Mouse (Mus musculus): ENCODE data around the gene Themis. TPM values are rescaled to one million over a fixed set of nuclear protein-coding genes. Genes with fewer than 3 reads are reported as not detected.

The Themis gene
- polyA plus RNA-seq, 1 experiment from 2014 or later, result not detected

DNA sequence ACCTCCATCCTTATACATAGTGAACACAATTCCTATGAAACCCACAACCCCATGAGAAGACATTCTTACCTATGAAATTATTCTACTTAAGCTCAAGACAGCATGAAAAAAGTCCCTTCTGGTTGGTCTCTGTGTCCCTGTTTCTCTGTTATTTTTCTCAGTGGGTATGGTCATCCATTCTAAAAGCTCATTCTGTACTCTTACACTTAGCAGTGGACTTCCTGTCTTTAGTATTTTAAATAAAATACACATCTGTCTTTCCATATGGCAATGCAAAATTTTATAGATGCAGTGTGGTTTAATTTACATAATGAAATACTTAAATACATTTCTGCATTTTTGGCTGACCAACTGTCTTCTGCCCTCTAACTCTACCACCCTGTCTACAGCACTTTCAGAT, 30.0 kb downstream of the Themis start:
- Histone ChIP-seq H3K27ac (replicated peaks) (no peak overlapping the region), H3K4me1 (no peaks in the 10 kb centered on the region), H3K4me3 (no peak overlapping the region), H3K27me3 (ENCODE audit: low read depth, poor library complexity, severe bottlenecking) (no peaks in the 10 kb centered on the region), H3K9me3 (replicated peaks) (no peaks in the 10 kb centered on the region), H3K36me3 (no peaks in the 10 kb centered on the region)
- no peak for DNase-seq (ENCODE audit: low spot score)

DNA sequence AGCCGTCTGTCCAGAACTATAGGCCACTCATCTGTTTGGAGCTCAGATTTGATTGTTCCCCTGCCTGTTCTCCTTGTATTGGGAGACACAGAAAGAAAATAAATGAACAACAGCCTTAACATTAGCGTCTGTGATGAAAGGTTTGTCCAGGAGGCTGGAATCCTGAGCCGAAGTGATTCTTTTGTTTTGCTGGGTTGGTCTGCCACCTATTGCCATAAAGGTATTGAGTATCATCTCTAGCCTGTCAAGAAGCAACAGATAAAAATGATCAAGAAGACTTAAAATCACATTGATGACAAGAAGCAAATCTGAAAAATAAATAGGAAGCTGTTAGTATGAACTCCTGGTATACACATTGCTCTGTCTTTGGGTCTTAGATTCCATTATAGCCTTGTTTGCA, 53.7 kb downstream of the Themis start:
- DNase-seq (ENCODE audit: low spot score), result no peak

DNA sequence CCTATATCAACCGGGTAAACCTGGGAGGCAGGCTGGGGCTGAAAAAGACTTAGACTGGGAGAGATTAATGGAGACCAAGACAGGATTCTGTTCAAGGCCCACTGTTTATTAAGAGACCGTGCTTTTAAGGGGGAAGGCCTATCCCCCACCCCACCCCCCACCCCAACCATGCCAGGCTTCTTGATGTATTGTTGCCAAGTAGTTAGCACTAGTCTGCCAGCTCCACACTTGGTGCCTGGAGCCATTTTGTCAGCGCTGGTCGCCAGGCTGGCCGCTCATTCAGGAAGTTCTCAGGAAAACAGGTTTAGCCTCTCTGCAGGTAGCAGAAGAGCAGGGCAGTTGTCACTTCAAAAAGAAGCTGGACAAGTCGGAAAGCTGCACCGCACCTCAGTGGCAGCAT, 55.1 kb downstream of the Themis start:
- Histone ChIP-seq H3K27ac (replicated peaks) (no peak overlapping the region), H3K27me3 (ENCODE audit: low read depth, poor library complexity, severe bottlenecking) (no peaks in the 10 kb centered on the region), H3K9me3 (replicated peaks) (no peaks in the 10 kb centered on the region), H3K4me1 (no peaks in the 10 kb centered on the region), H3K4me3 (no peak overlapping the region), H3K36me3 (no peaks in the 10 kb centered on the region)
- no peak for DNase-seq (ENCODE audit: low spot score)
- WGBS, result 90% methylated on average over 7 of the region's 7 CpGs

More for the DNA sequence above, 53.7 kb downstream of the Themis start:
- Histone ChIP-seq H3K4me1 (no peaks in the 10 kb centered on the region), H3K9me3 (replicated peaks) (no peaks in the 10 kb centered on the region), H3K27ac (replicated peaks) (no peak overlapping the region), H3K4me3 (no peak overlapping the region), H3K27me3 (ENCODE audit: low read depth, poor library complexity, severe bottlenecking) (no peaks in the 10 kb centered on the region), H3K36me3 (no peaks in the 10 kb centered on the region)
- 87% methylated on average over 3 of the region's 3 CpGs for WGBS

GRCm38 (mm10) chr10:28730122-28730521, 62.0 kb downstream of the Themis start:
- H3K9me3 ChIP-seq (replicated peaks), result no peaks in the 10 kb centered on the region
- H3K27me3 ChIP-seq (ENCODE audit: low read depth, poor library complexity, severe bottlenecking), result no peaks in the 10 kb centered on the region
- no peak overlapping the region for H3K27ac ChIP-seq (replicated peaks)
- no peaks in the 10 kb centered on the region for H3K36me3 ChIP-seq
- DNase-seq (ENCODE audit: low spot score), result no peak
- no peak overlapping the region for H3K4me3 ChIP-seq
- 7% methylated on average over 2 of the region's 2 CpGs for WGBS
- H3K4me1 ChIP-seq, result no peaks in the 10 kb centered on the region

- Histone ChIP-seq H3K4me3 (no peak overlapping the region), H3K36me3 (no peaks in the 10 kb centered on the region), H3K4me1 (no peaks in the 10 kb centered on the region), H3K27me3 (ENCODE audit: low read depth, poor library complexity, severe bottlenecking) (no peaks in the 10 kb centered on the region), H3K9me3 (replicated peaks) (no peaks in the 10 kb centered on the region; the same call in 1 of the 2 replicates), H3K27ac (replicated peaks) (no peak overlapping the region)
- DNase-seq (ENCODE audit: low spot score), result no peak
- 91% methylated on average over 1 of the region's 1 CpGs for WGBS
These were observed 69.8 kb downstream of the Themis start for GRCm38 (mm10) chr10:28737953-28738352.

- Histone ChIP-seq H3K27me3 (ENCODE audit: low read depth, poor library complexity, severe bottlenecking) (no peaks in the 10 kb centered on the region), H3K4me1 (no peaks in the 10 kb centered on the region), H3K4me3 (no peak overlapping the region), H3K36me3 (no peaks in the 10 kb centered on the region), H3K9me3 (replicated peaks) (no peaks in the 10 kb centered on the region), H3K27ac (replicated peaks) (no peak overlapping the region)
- DNase-seq (ENCODE audit: low spot score), result no peak
These were observed 78.3 kb downstream of the Themis start for GRCm38 (mm10) chr10:28746426-28746825.

- H3K36me3 ChIP-seq, result no peaks in the 10 kb centered on the region
- 76% methylated on average over 2 of the region's 2 CpGs for WGBS
- DNase-seq (ENCODE audit: low spot score), result no peak
- no peaks in the 10 kb centered on the region for H3K27me3 ChIP-seq (ENCODE audit: low read depth, poor library complexity, severe bottlenecking)
- H3K4me3 ChIP-seq, result no peak overlapping the region
- no peaks in the 10 kb centered on the region for H3K4me1 ChIP-seq
- no peaks in the 10 kb centered on the region for H3K9me3 ChIP-seq (replicated peaks)
- no peak overlapping the region for H3K27ac ChIP-seq (replicated peaks)
These were observed 85.2 kb downstream of the Themis start for GRCm38 (mm10) chr10:28753321-28753720.

DNA sequence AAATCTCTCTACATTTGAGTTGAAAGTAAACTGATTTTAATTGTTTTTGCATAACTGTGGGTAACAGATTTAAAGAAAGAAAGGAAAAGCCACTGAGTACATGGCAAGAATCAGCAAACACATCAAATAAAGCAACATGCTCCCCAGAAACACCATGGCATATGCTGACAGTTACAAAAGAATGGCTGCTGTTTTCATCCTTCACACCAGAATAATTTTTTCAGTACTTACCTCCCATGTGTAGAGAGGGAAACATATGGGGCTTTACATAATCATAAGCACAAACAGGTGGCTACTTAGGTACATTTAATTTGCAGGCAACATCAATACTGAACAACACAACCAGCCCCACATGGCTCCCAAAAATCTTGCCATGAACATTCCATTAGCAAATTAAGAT, 86.8 kb downstream of the Themis start:
- H3K4me1 ChIP-seq, result no peaks in the 10 kb centered on the region
- H3K27me3 ChIP-seq (ENCODE audit: low read depth, poor library complexity, severe bottlenecking), result no peaks in the 10 kb centered on the region
- no peaks in the 10 kb centered on the region for H3K9me3 ChIP-seq (replicated peaks)
- no peak overlapping the region for H3K27ac ChIP-seq (replicated peaks)
- H3K4me3 ChIP-seq, result no peak overlapping the region
- no peaks in the 10 kb centered on the region for H3K36me3 ChIP-seq
- no peak for DNase-seq (ENCODE audit: low spot score)

GRCm38 (mm10) chr10:28776777-28777402, 108.7 kb downstream of the Themis start:
- 80% methylated on average over 5 of the region's 5 CpGs for WGBS
- Histone ChIP-seq H3K27me3 (ENCODE audit: low read depth, poor library complexity, severe bottlenecking) (no peaks in the 10 kb centered on the region), H3K4me1 (no peaks in the 10 kb centered on the region)

DNA sequence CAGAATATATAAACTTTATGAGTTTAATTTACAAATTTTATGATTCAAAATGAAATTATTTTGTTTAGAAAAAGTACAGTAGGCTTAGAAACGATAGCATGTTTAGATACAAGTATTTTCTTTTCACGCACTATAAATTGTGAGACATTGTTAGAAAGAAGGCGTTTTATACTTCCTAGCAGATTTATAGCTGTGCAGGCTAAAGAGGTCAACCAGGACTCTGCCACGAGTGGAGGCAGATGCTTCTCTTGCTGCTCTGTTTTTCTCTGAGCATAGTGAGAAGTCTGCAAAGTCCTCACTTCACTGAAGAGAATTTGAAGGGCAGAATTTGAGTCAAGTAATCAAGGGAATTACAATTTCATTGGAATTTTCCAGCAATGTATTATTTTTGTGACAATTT, 131.3 kb downstream of the Themis start:
- DNase-seq (ENCODE audit: low spot score), result no peak
- Histone ChIP-seq H3K9me3 (replicated peaks) (no peaks in the 10 kb centered on the region), H3K4me3 (no peak overlapping the region), H3K36me3 (no peaks in the 10 kb centered on the region), H3K4me1 (no peaks in the 10 kb centered on the region), H3K27ac (replicated peaks) (no peak overlapping the region), H3K27me3 (ENCODE audit: low read depth, poor library complexity, severe bottlenecking) (no peaks in the 10 kb centered on the region)
- WGBS, result 86% methylated on average over 4 of the region's 4 CpGs

More at GRCm38 (mm10) chr10:28776777-28777402, 108.7 kb downstream of the Themis start:
- Histone ChIP-seq H3K36me3 (no peaks in the 10 kb centered on the region), H3K9me3 (replicated peaks) (no peaks in the 10 kb centered on the region), H3K4me3 (no peak overlapping the region), H3K27ac (replicated peaks) (no peak overlapping the region)
- no peak for DNase-seq (ENCODE audit: low spot score)

DNA sequence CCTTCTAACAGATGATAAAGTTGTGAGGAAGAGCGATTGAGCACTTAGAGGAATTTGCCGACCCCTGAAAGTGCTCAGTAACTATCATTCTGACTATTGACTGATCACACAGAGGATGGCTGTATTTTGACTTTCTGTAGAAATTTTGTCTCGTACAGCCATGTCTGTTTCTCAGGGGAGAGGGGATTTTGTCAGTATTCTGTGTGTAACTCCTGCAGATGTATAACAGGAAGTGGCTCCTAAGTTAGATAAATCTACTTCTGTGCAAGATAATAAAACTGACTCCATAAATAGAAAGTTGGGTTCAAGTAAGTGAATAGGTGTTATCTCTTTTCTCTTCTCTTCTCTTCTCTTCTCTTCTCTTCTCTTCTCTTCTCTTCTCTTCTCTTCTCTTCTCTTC, 137.0 kb downstream of the Themis start:
- 86% methylated on average over 3 of the region's 3 CpGs for WGBS
- H3K9me3 ChIP-seq (replicated peaks), result no peaks in the 10 kb centered on the region
- DNase-seq (ENCODE audit: low spot score), result no peak

DNA sequence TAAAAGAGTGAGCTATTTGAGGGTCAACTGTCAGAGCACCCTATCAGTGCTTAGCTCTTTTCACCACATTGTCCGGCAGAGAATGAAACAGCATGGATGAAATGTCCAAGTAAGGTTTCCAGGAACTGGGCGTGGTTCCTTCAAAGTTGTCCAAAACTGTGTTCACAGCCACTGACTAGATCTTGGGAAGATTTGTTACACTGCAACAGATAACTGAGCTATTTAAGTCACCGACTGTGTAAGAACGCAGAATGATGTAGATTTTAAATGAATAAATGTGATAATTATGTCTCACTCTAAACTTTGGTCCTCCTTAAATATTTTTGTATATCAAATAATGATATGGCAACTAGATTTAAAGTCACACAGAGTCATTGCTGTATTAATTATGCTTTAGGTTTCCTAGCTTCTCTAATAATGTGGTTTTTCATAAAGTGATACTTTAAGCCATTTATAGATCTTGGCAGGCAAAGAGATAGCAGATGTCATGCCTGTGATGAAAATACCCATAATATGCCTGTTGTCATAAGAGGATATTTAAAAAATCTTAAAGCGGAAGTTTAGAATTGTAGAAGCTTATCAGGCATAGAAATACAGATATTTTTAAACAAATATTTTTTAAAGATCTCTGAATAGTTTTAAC, 143.9 kb downstream of the Themis start:
- Histone ChIP-seq H3K27me3 (ENCODE audit: low read depth, poor library complexity, severe bottlenecking) (no peaks in the 10 kb centered on the region), H3K27ac (replicated peaks) (no peak overlapping the region), H3K4me1 (no peaks in the 10 kb centered on the region), H3K9me3 (replicated peaks) (no peaks in the 10 kb centered on the region), H3K36me3 (no peaks in the 10 kb centered on the region), H3K4me3 (no peak overlapping the region)
- WGBS, result 90% methylated on average over 5 of the region's 5 CpGs
- no peak for DNase-seq (ENCODE audit: low spot score)

More for the DNA sequence above, 137.0 kb downstream of the Themis start:
- H3K27ac ChIP-seq (replicated peaks), result no peak overlapping the region
- H3K4me3 ChIP-seq, result no peak overlapping the region
- H3K36me3 ChIP-seq, result no peaks in the 10 kb centered on the region
- H3K27me3 ChIP-seq (ENCODE audit: low read depth, poor library complexity, severe bottlenecking), result no peaks in the 10 kb centered on the region
- no peaks in the 10 kb centered on the region for H3K4me1 ChIP-seq

DNA sequence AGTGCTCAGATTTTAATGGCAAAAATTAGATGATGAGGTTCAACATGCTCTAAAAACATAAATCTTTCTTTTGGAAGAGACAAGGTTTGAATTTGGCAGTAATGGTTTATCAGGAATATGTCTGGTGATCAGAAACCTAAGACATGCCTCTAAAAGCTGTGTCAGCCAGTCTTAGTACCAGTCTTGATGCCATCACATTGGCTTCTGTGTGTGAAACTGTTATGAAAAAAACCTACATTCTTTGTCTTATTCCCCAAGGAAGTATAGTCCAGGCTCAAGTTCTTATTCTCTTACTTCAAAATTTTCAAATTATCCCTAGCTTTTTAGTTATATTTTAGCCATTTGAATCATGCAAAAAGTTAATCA, 144.4 kb downstream of the Themis start:
- no peak overlapping the region for H3K27ac ChIP-seq (replicated peaks)
- DNase-seq (ENCODE audit: low spot score), result no peak
- H3K4me1 ChIP-seq, result no peaks in the 10 kb centered on the region
- H3K27me3 ChIP-seq (ENCODE audit: low read depth, poor library complexity, severe bottlenecking), result no peaks in the 10 kb centered on the region
- no peaks in the 10 kb centered on the region for H3K36me3 ChIP-seq
- no peak overlapping the region for H3K4me3 ChIP-seq
- no peaks in the 10 kb centered on the region for H3K9me3 ChIP-seq (replicated peaks)

DNA sequence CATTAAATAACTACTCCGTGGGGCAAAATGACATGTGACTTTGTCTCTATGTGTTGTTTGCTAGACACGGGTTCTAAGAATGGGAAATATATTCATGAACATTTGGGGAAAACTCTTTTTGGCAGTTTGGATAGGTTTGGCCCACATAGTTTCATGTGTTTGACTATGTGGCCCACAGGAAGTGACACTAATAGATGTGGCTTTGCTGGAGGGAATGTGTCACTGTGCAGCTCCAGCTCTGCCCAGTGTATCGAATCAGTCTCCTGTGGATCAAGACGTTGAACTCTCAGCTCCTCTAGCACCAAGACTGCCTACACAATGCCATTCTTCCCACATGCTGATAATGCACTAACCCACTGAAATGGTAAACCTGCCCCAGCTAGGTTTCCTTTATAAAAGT, 148.0 kb downstream of the Themis start:
- H3K4me3 ChIP-seq, result no peak overlapping the region
- no peaks in the 10 kb centered on the region; the same call in 1 of the 2 replicates for H3K9me3 ChIP-seq (replicated peaks)
- no peak overlapping the region for H3K27ac ChIP-seq (replicated peaks)
- no peaks in the 10 kb centered on the region for H3K36me3 ChIP-seq
- WGBS, result 74% methylated on average over 4 of the region's 4 CpGs
- no peaks in the 10 kb centered on the region for H3K4me1 ChIP-seq
- no peaks in the 10 kb centered on the region for H3K27me3 ChIP-seq (ENCODE audit: low read depth, poor library complexity, severe bottlenecking)
- DNase-seq (ENCODE audit: low spot score), result no peak
